Mouse (Mus musculus): ENCODE measurements around the gene Taf1. TPM values are rescaled to one million over a fixed set of nuclear protein-coding genes. Genes with fewer than 3 reads are reported as not detected.
"Not testable (repeated sequence)": the region's sequence is repeated elsewhere in the genome, so short reads cannot be mapped to it uniquely, and the experiment has no call there.

The Taf1 gene
- polyA plus RNA-seq (2015; fragmentation: Nextera tagmentation; extraction: Ambion mirVana): 16.1 and 19.7 TPM in 2 replicates

- Histone ChIP-seq H3K27ac (peak within 1 kb of the TSS; percentile 82), H3K36me3 (replicated peaks) (no peaks in the 10 kb centered on the region; the same call in 1 of the 2 replicates), H3K9ac (peak within 1 kb of the TSS; percentile 63), H3K27me3 (replicated peaks) (no peaks in the 10 kb centered on the region), H3K4me2 (peak within 1 kb of the TSS; percentile 55), H3K4me3 (peak within 1 kb of the TSS; percentile 62), H3K9me3 (no peaks in the 10 kb centered on the region), H3K4me1 (peaks cover 6% of the 10 kb centered on the region)
- 22% methylated on average over 47 of the region's 47 CpGs for WGBS
- peak; percentile 99 for ATAC-seq (replicated peaks)
Measured at GRCm38 (mm10) chrX:101532347-101533221, at the start of gene Taf1. Gene Taf1 (plus strand): TSS chrX:101532734.

GRCm38 (mm10) chrX:101486487-101487152, 45.9 kb upstream of the Taf1 start:
- WGBS: 29% methylated on average over 10 of the region's 12 CpGs
- not testable (repeated sequence) for H3K36me3 ChIP-seq (replicated peaks); H3K4me2 ChIP-seq; ATAC-seq (replicated peaks); H3K27me3 ChIP-seq (replicated peaks); H3K9me3 ChIP-seq; H3K4me1 ChIP-seq; H3K9ac ChIP-seq; H3K27ac ChIP-seq; H3K4me3 ChIP-seq

DNA sequence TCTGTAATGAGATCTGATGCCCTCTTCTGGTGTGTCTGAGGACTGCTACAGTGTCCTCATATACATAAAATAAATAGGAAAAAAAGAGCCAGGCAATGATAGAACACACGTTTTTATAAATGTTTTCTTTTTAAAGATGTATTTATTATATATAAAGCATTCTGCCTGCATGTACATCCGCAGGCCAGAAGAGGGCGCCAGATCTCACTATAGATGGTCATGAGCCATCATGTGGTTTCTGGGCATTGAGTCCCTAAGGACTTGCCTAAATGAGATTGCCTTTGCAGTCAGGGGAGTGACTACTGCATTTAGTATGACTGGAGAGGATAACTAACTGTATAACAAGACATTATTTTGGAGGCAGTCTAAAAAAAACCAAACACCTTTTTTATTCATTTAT, 27.9 kb upstream of the Taf1 start:
- H3K27ac ChIP-seq: no peak overlapping the region
- H3K36me3 ChIP-seq (replicated peaks): no peaks in the 10 kb centered on the region
- 21% methylated on average over 3 of the region's 3 CpGs for WGBS
- no peaks in the 10 kb centered on the region for H3K9me3 ChIP-seq
- no peaks in the 10 kb centered on the region for H3K4me1 ChIP-seq
- H3K4me3 ChIP-seq: no peak overlapping the region
- H3K9ac ChIP-seq: no peak overlapping the region
- ATAC-seq (replicated peaks): no peak
- H3K4me2 ChIP-seq: no peak overlapping the region
- no peaks in the 10 kb centered on the region for H3K27me3 ChIP-seq (replicated peaks)

GRCm38 (mm10) chrX:101515710-101516109, 16.8 kb upstream of the Taf1 start:
- no peaks in the 10 kb centered on the region for H3K9me3 ChIP-seq
- H3K4me1 ChIP-seq: no peaks in the 10 kb centered on the region
- no peak overlapping the region for H3K27ac ChIP-seq
- no peak for ATAC-seq (replicated peaks)
- WGBS: 4% methylated on average over 2 of the region's 2 CpGs
- no peak overlapping the region for H3K4me3 ChIP-seq
- no peaks in the 10 kb centered on the region for H3K36me3 ChIP-seq (replicated peaks)
- H3K27me3 ChIP-seq (replicated peaks): no peaks in the 10 kb centered on the region
- no peak overlapping the region for H3K4me2 ChIP-seq
- H3K9ac ChIP-seq: no peak overlapping the region

GRCm38 (mm10) chrX:101518006-101518405, 14.5 kb upstream of the Taf1 start:
- Histone ChIP-seq H3K4me3 (no peak overlapping the region), H3K27me3 (replicated peaks) (no peaks in the 10 kb centered on the region), H3K4me1 (no peaks in the 10 kb centered on the region), H3K9ac (no peak overlapping the region), H3K27ac (no peak overlapping the region), H3K9me3 (no peaks in the 10 kb centered on the region), H3K36me3 (replicated peaks) (no peaks in the 10 kb centered on the region), H3K4me2 (no peak overlapping the region)
- no peak for ATAC-seq (replicated peaks)
- 91% methylated on average over 4 of the region's 4 CpGs for WGBS

GRCm38 (mm10) chrX:101522027-101522426, 10.5 kb upstream of the Taf1 start:
- ATAC-seq (replicated peaks): no peak
- H3K27ac ChIP-seq: no peak overlapping the region
- WGBS: 80% methylated on average over 15 of the region's 15 CpGs
- H3K9ac ChIP-seq: no peak overlapping the region
- no peaks in the 10 kb centered on the region for H3K36me3 ChIP-seq (replicated peaks)
- no peaks in the 10 kb centered on the region for H3K4me1 ChIP-seq
- H3K9me3 ChIP-seq: no peaks in the 10 kb centered on the region
- no peak overlapping the region for H3K4me2 ChIP-seq
- no peak overlapping the region for H3K4me3 ChIP-seq
- H3K27me3 ChIP-seq (replicated peaks): no peaks in the 10 kb centered on the region

DNA sequence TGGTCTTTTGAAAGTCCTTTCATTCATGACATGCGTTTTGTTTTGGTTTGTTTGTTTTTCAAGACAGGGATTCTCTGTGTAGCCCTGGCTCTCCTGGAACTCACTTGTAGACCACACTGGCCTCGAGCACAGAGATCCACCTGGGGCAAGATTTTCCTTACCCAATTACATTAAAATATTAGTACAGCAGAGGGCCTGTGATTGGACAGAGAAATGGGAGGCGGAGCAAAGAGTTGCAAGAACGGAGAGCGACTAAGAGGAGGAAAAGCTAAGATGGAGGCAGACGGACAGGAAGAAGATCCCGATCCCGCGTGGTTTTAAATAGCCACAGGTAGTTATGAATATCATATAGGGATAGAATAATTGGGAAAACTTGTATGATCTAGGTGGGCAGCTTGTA, 5.2 kb upstream of the Taf1 start:
- no peak overlapping the region for H3K27ac ChIP-seq
- 56% methylated on average over 9 of the region's 9 CpGs for WGBS

GRCm38 (mm10) chrX:101585455-101585854, 52.9 kb downstream of the Taf1 start:
- no peak overlapping the region for H3K4me3 ChIP-seq
- H3K4me2 ChIP-seq: no peak overlapping the region
- 93% methylated on average over 1 of the region's 1 CpGs for WGBS
- no peak overlapping the region for H3K27ac ChIP-seq
- no peak overlapping the region for H3K9ac ChIP-seq
- H3K36me3 ChIP-seq (replicated peaks): no peaks in the 10 kb centered on the region
- H3K4me1 ChIP-seq: no peaks in the 10 kb centered on the region
- ATAC-seq (replicated peaks): no peak
- no peaks in the 10 kb centered on the region for H3K9me3 ChIP-seq
- no peaks in the 10 kb centered on the region for H3K27me3 ChIP-seq (replicated peaks)

More for the DNA sequence above, 5.2 kb upstream of the Taf1 start:
- Histone ChIP-seq H3K4me2 (no peak overlapping the region), H3K36me3 (replicated peaks) (no peaks in the 10 kb centered on the region), H3K4me1 (no peaks in the 10 kb centered on the region), H3K27me3 (replicated peaks) (no peaks in the 10 kb centered on the region), H3K4me3 (no peak overlapping the region), H3K9me3 (no peaks in the 10 kb centered on the region), H3K9ac (no peak overlapping the region)
- no peak for ATAC-seq (replicated peaks)

DNA sequence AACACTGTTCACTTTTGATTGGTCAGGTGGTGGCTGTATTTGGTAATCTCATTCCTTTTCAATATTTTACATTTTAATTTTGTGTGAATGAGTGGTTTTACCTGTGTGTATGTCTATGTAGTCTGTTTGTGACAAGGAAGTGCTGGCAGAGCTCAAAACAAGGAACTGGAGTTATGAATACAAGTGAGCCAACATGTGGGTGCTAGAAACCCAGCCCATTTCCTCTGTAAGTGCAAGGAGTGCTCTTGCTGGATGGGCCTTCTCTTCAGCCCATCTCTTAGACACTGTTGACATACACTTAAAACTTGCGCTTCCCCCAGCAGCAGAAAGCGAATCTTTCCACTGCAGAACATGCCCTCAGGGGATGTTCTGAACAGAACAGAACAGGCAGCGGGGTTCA, 83.6 kb downstream of the Taf1 start:
- WGBS: 92% methylated on average over 3 of the region's 3 CpGs
- ATAC-seq (replicated peaks): no peak
- H3K36me3 ChIP-seq (replicated peaks): no peaks in the 10 kb centered on the region

DNA sequence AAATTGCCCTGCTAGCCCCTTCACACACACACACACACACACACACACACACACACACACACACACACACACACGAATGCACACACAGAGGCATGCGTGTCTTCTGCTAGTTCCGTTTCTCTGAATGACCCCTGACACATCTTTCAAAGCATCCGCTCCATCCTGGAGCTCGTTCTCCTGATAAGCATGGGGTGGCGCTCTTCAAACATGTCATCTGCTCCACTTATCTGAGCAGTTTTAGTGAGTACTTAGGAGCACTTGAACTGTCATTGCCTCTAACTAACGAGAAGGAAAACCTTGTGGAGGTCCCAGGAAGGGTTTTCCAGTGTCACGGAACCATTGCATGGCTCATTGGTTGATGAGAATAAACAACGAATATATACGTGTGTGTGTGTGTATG, 85.4 kb downstream of the Taf1 start:
- Histone ChIP-seq H3K27ac (no peak overlapping the region), H3K9me3 (no peaks in the 10 kb centered on the region), H3K9ac (no peak overlapping the region), H3K4me1 (no peaks in the 10 kb centered on the region), H3K27me3 (replicated peaks) (no peaks in the 10 kb centered on the region), H3K36me3 (replicated peaks) (no peaks in the 10 kb centered on the region), H3K4me2 (no peak overlapping the region), H3K4me3 (no peak overlapping the region)
- whole genome bisulfite sequencing: 72% methylated on average over 10 of the region's 10 CpGs
- ATAC-seq (replicated peaks): no peak

More for the DNA sequence above, 83.6 kb downstream of the Taf1 start:
- Histone ChIP-seq H3K27ac (no peak overlapping the region), H3K9ac (no peak overlapping the region), H3K9me3 (no peaks in the 10 kb centered on the region), H3K4me1 (no peaks in the 10 kb centered on the region), H3K4me3 (no peak overlapping the region), H3K4me2 (no peak overlapping the region), H3K27me3 (replicated peaks) (no peaks in the 10 kb centered on the region)

DNA sequence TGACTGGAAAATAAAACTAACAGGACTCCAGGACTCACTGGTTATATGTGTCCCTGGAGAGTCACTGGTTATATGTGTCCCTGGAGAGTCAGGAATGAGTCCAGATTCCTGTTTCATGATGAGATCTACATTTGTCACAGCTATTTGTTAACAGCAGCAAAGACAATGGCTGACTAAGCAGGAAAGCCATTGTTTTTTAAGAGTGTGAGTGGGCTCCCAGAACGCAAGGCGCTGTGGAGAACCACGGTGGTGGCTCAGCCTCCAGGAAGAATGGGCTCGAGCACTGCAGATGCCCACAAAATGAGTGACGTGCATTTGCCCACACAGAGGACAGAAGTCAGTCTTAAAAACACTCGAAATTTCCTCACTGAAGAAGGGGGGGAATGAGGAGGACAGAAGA, 87.8 kb downstream of the Taf1 start:
- H3K4me3 ChIP-seq: no peak overlapping the region

GRCm38 (mm10) chrX:101622539-101622938, 90.0 kb downstream of the Taf1 start:
- ATAC-seq (replicated peaks): no peak
- H3K4me3 ChIP-seq: no peak overlapping the region
- no peaks in the 10 kb centered on the region for H3K36me3 ChIP-seq (replicated peaks)
- H3K9me3 ChIP-seq: no peaks in the 10 kb centered on the region
- H3K27ac ChIP-seq: no peak overlapping the region
- H3K9ac ChIP-seq: no peak overlapping the region
- H3K27me3 ChIP-seq (replicated peaks): no peaks in the 10 kb centered on the region
- 45% methylated on average over 3 of the region's 3 CpGs for WGBS
- H3K4me1 ChIP-seq: no peaks in the 10 kb centered on the region
- no peak overlapping the region for H3K4me2 ChIP-seq

More for the DNA sequence above, 87.8 kb downstream of the Taf1 start:
- H3K9ac ChIP-seq: no peak overlapping the region
- ATAC-seq (replicated peaks): no peak
- 74% methylated on average over 6 of the region's 6 CpGs for WGBS
- no peaks in the 10 kb centered on the region for H3K4me1 ChIP-seq
- H3K9me3 ChIP-seq: no peaks in the 10 kb centered on the region
- H3K27ac ChIP-seq: no peak overlapping the region
- no peaks in the 10 kb centered on the region for H3K36me3 ChIP-seq (replicated peaks)
- H3K27me3 ChIP-seq (replicated peaks): no peaks in the 10 kb centered on the region
- H3K4me2 ChIP-seq: no peak overlapping the region

Data from midbrain, embryonic 15.5 days (tissue).